Mouse (Mus musculus) MEL (cell line): ENCODE data around the gene Olfr394. TPM values are rescaled to one million over a fixed set of nuclear protein-coding genes. Genes with fewer than 3 reads are reported as not detected.
"Not testable (repeated sequence)": the region's sequence is repeated elsewhere in the genome, so short reads cannot be mapped to it uniquely, and the experiment has no call there.

Experiments
- DNase-seq: peaks from one replicate; pipeline ENCODE4 v3.0.0; 2011; ENCODE audit warnings: low read depth, low spot score
- H3K27ac ChIP-seq: 2 replicates; pipeline ENCODE4 v1.5.1; 2012; ENCODE audit warnings: low read depth, mild to moderate bottlenecking, control low read depth, low read length, moderate library complexity; ENCODE audit not compliant: control insufficient read depth
- H3K27me3 ChIP-seq, 2 experiments: fragments of 150-350 bp in 1 of 2; sonication (generic) in 1 of 2; 2 replicates each; pipeline ENCODE4 v1.6.1; 2012; ENCODE audit warnings: low read length in 2 of 2, mild to moderate bottlenecking in 2 of 2, improper control_type of control experiment in 1 of 2, moderate library complexity in 1 of 2; ENCODE audit not compliant: insufficient read depth in 2 of 2, control insufficient read depth in 1 of 2
- H3K36me3 ChIP-seq, 2 experiments: 2 replicates each; pipeline ENCODE4 v1.6.1; 2012 to 2014; ENCODE audit warnings: low read length in 2 of 2, improper control_type of control experiment in 1 of 2, inconsistent platforms in 1 of 2, mild to moderate bottlenecking in 1 of 2; ENCODE audit not compliant: insufficient read depth in 2 of 2, control insufficient read depth in 1 of 2
- H3K4me1 ChIP-seq, 2 experiments: fragments of 150-350 bp in 1 of 2; sonication (generic) in 1 of 2; 2 replicates each; pipeline ENCODE4 v1.6.1; 2012; ENCODE audit warnings: low read length in 2 of 2, improper control_type of control experiment in 1 of 2, mild to moderate bottlenecking in 1 of 2; ENCODE audit not compliant: insufficient read depth in 2 of 2, control insufficient read depth in 1 of 2
- H3K4me3 ChIP-seq, 2 experiments: fragments of 150-350 bp in 1 of 2; sonication (generic) in 1 of 2; 2 replicates each; pipeline ENCODE4 v1.5.1; 2012; ENCODE audit warnings: low read depth in 2 of 2, low read length in 2 of 2, mild to moderate bottlenecking in 2 of 2, moderate library complexity in 2 of 2, control low read depth in 1 of 2, improper control_type of control experiment in 1 of 2; ENCODE audit not compliant: control insufficient read depth in 1 of 2, insufficient read depth in 1 of 2
- H3K79me2 ChIP-seq: 2 replicates; pipeline ENCODE4 v1.6.1; 2012; ENCODE audit warnings: mild to moderate bottlenecking, low read length, moderate library complexity; ENCODE audit not compliant: control insufficient read depth, poor library complexity, insufficient read depth
- H3K9ac ChIP-seq: 2 replicates; pipeline ENCODE4 v1.6.1; 2012; ENCODE audit warnings: low read depth, mild to moderate bottlenecking, control low read depth, low read length, moderate library complexity; ENCODE audit not compliant: control insufficient read depth, poor library complexity, severe bottlenecking
- H3K9me3 ChIP-seq: fragments of 150-350 bp; sonication (generic); replicated peaks from 2 replicates; pipeline ENCODE4 v1.6.1; 2012; ENCODE audit warnings: mild to moderate bottlenecking, low read length, improper control_type of control experiment, moderate library complexity; ENCODE audit not compliant: insufficient read depth
- CHD2 ChIP-seq: IDR thresholded peaks from 2 replicates; pipeline ENCODE4 v1.6.1; 2011; ENCODE audit warnings: low read length, improper control_type of control experiment
- GABPA ChIP-seq: IDR thresholded peaks from 2 replicates; pipeline ENCODE4 v1.6.1; 2012; ENCODE audit warnings: low read depth, mild to moderate bottlenecking, inconsistent platforms, low read length, improper control_type of control experiment, moderate library complexity
- HCFC1 ChIP-seq: IDR thresholded peaks from 2 replicates; pipeline ENCODE4 v1.6.1; 2012; ENCODE audit warnings: low read depth, mild to moderate bottlenecking, inconsistent platforms, low read length, improper control_type of control experiment, moderate library complexity
- JUND ChIP-seq: IDR thresholded peaks from 2 replicates; pipeline ENCODE4 v1.6.1; 2011; ENCODE audit warnings: low read depth, mild to moderate bottlenecking, improper control_type of control experiment, low read length
- KAT2A ChIP-seq: conservative IDR thresholded peaks from 2 replicates; pipeline ENCODE4 v1.6.1; 2012; ENCODE audit warnings: low read depth, low read length, improper control_type of control experiment, inconsistent platforms
- MAX ChIP-seq: IDR thresholded peaks from 2 replicates; pipeline ENCODE4 v1.6.1; 2011; ENCODE audit warnings: low read length, improper control_type of control experiment
- MAZ ChIP-seq: IDR thresholded peaks from 2 replicates; pipeline ENCODE4 v1.6.1; 2012; ENCODE audit warnings: low read depth, mild to moderate bottlenecking, inconsistent platforms, low read length, improper control_type of control experiment
- MXI1 ChIP-seq: IDR thresholded peaks from 2 replicates; pipeline ENCODE4 v1.6.1; 2011; ENCODE audit warnings: mild to moderate bottlenecking, low read depth, low read length, improper control_type of control experiment
- MYC ChIP-seq: IDR thresholded peaks from 2 replicates; pipeline ENCODE4 v1.6.1; 2011; ENCODE audit warnings: low read depth, mild to moderate bottlenecking, low read length, improper control_type of control experiment, moderate library complexity
- POLR2AphosphoS5 ChIP-seq: IDR thresholded peaks from 2 replicates; pipeline ENCODE4 v1.6.1; 2012; ENCODE audit warnings: low read depth, borderline replicate concordance, mild to moderate bottlenecking, inconsistent platforms, low read length, moderate library complexity, mixed read lengths
- SIN3A ChIP-seq: IDR thresholded peaks from 2 replicates; pipeline ENCODE4 v1.6.1; 2012; ENCODE audit warnings: low read length, improper control_type of control experiment, inconsistent platforms
- SMC3 ChIP-seq: IDR thresholded peaks from 2 replicates; pipeline ENCODE4 v1.6.1; 2011; ENCODE audit warnings: low read depth, low read length, improper control_type of control experiment
- TBP ChIP-seq: IDR thresholded peaks from 2 replicates; pipeline ENCODE4 v1.8.0; 2011; ENCODE audit warnings: low read depth, low read length, improper control_type of control experiment
- TCF12 ChIP-seq: IDR thresholded peaks from 2 replicates; pipeline ENCODE4 v1.6.1; 2014; ENCODE audit warnings: low read depth, mild to moderate bottlenecking, inconsistent platforms, low read length, improper control_type of control experiment, moderate library complexity
- UBTF ChIP-seq: IDR thresholded peaks from 2 replicates; pipeline ENCODE4 v1.6.1; 2012; ENCODE audit warnings: low read depth, mild to moderate bottlenecking, inconsistent platforms, low read length, improper control_type of control experiment, moderate library complexity, borderline replicate concordance; ENCODE audit not compliant: insufficient read depth
- USF1 ChIP-seq: IDR thresholded peaks from 2 replicates; pipeline ENCODE4 v1.6.1; 2014; ENCODE audit warnings: low read depth, mild to moderate bottlenecking, inconsistent platforms, low read length, improper control_type of control experiment, moderate library complexity
- USF2 ChIP-seq, 2 experiments: IDR thresholded peaks; 2 replicates each; pipeline ENCODE4 v1.6.1; 2011 to 2012; ENCODE audit warnings: improper control_type of control experiment in 2 of 2, low read length in 2 of 2, borderline replicate concordance in 1 of 2, inconsistent platforms in 1 of 2, low read depth in 1 of 2, mild to moderate bottlenecking in 1 of 2; ENCODE audit not compliant: insufficient read depth in 1 of 2
- ZNF384 ChIP-seq: IDR thresholded peaks from 2 replicates; pipeline ENCODE4 v1.6.1; 2012; ENCODE audit warnings: low read depth, mild to moderate bottlenecking, inconsistent platforms, low read length, improper control_type of control experiment
- polyA plus RNA-seq, 2 experiments: library from polyadenylated mRNA; stranded (reverse) in 1 of 2; unstranded in 1 of 2; fragments of >175 nt in 1 of 2; fragments of >200 nt in 1 of 2; gene quantifications; 2 replicates each; pipeline versions ENCODE4 v1.2.1 to v1.2.4; 2012; ENCODE audit warnings: low replicate concordance in 2 of 2, low read depth in 1 of 2; ENCODE audit not compliant: insufficient read length in 2 of 2, insufficient read depth in 1 of 2, missing spikeins in 1 of 2
- total RNA-seq: library from RNA; depleted of rRNA; stranded (reverse); fragments of 300-350 nt; gene quantifications from 2 replicates; pipeline ENCODE4 v1.2.3, GENCODE M21; 2012; rRNA removed

Olfr394 gene
- total RNA-seq (not detected in 2 replicates), polyA plus RNA-seq (not detected)

DNA sequence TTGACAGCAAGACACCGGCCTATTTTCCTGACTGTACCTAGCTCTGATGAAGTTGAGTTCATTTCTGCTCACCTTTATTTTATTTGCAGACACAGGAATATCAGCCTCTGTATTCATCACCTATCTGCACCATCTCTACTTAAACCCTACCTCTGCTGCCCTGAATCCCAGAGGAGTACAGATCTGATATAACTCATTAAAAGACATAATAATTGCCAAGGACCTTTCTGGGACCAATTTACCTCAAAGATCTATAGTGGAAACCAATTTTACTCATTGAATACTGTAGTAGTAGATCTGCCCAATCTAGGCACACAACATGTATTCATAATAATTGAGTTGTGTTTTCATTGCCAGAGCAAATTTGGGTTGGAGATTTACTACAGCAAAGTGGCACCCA, at the start of gene Olfr394:
Gene Olfr394, minus strand, starts transcription at position 101 of the 400 bp plus-strand sequence.
- Histone ChIP-seq H3K27me3 (no peaks in the 10 kb centered on the region), H3K36me3 (no peaks in the 10 kb centered on the region), H3K9ac (no peak within 1 kb of the TSS)

DNA sequence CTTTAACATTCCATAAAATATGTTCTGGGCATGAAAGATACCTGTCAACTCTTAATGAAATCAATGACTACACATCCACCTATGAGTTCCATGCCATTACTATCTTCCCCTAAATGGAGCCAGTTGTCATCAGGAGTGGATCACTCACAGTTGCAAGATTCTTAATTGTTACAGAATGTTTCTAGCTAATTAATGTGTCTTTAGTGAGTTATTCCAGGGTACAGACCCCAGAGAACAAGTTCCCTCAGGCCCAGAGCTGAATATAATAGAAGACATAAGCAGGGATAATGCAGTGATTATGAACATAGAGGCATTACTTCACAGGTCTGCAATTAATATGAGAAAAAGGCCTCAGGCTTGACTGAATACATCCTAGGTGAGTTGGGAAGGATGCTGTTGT, 45.8 kb upstream of the Olfr394 start, which contains the start of gene Olfr23:
Gene Olfr23, plus strand, starts transcription at position 301 of the 400 bp plus-strand sequence.
- no peaks in the 10 kb centered on the region for H3K4me1 ChIP-seq
- no peak within 1 kb of the TSS for H3K27ac ChIP-seq
- H3K4me3 ChIP-seq, result no peak within 1 kb of the TSS
- no peaks in the 10 kb centered on the region; the same call in 1 of the 2 replicates for H3K9me3 ChIP-seq
- no peak within 1 kb of the TSS for H3K9ac ChIP-seq
- H3K36me3 ChIP-seq, result no peaks in the 10 kb centered on the region
- H3K79me2 ChIP-seq, result no peaks in the 10 kb centered on the region
- no peak for DNase-seq
- no peak for TF ChIP-seq USF2 (IDR thresholded peaks at IDR 0.05; ENCODE audit: borderline replicate concordance in 1 of 2, insufficient read depth in 1 of 2, low read depth in 1 of 2, low read length in 2 of 2)
- TF ChIP-seq TBP, result no peak
- no peak for TF ChIP-seq MXI1
- TF ChIP-seq TCF12, result no peak
- no peak for TF ChIP-seq GABPA
- TF ChIP-seq KAT2A, result no peak
- TF ChIP-seq UBTF, result no peak
- TF ChIP-seq SIN3A, result no peak
- no peak for TF ChIP-seq JUND
- TF ChIP-seq HCFC1, result no peak
- no peak for TF ChIP-seq MAZ
- TF ChIP-seq CHD2, result no peak
- no peaks in the 10 kb centered on the region for H3K27me3 ChIP-seq

More for the DNA sequence above, at the start of gene Olfr394:
- no peak for DNase-seq
- Histone ChIP-seq H3K27ac (no peak within 1 kb of the TSS), H3K9me3 (no peaks in the 10 kb centered on the region), H3K79me2 (no peaks in the 10 kb centered on the region), H3K4me3 (no peak within 1 kb of the TSS), H3K4me1 (no peaks in the 10 kb centered on the region)
- TF ChIP-seq SMC3 (no peak), MYC (no peak), USF1 (no peak), HCFC1 (no peak), POLR2AphosphoS5 (no peak), MAX (no peak), TCF12 (no peak), ZNF384 (no peak)
- TF ChIP-seq, all 39 proteins: peak for 0

DNA sequence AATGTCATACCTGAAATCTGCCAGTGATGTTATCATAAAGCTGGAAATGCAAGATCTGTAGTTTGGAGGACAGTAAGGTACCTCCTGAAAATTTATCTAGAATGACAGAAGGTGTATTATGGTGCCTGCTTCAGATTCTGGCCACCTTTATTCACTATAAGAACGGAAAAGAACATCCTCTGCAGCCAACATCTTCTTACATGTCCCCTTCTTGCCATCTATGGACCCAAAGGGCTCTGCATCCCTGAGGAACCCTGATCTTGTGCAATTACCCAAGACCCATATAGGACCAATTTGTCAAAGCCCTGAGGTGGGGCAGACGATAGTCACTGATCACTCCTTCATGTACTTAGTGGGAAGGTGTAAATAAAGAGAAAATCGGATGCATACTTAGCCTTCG, 18.6 kb upstream of the Olfr394 start, which contains the start of gene Olfr395:
Gene Olfr395, minus strand, starts transcription at position 101 of the 400 bp plus-strand sequence.
- not testable (repeated sequence) for H3K79me2 ChIP-seq, H3K27me3 ChIP-seq, H3K4me1 ChIP-seq, DNase-seq, H3K27ac ChIP-seq, H3K36me3 ChIP-seq, H3K9ac ChIP-seq, H3K9me3 ChIP-seq, H3K4me3 ChIP-seq
